Mouse (Mus musculus): ENCODE measurements around the gene Sh3bgrl2. TPM values are rescaled to one million over a fixed set of nuclear protein-coding genes. Genes with fewer than 3 reads are reported as not detected.

Gene Sh3bgrl2
- total and polyA plus RNA-seq, 3 experiments = 2.6 to 10.1 (median 3.7) TPM

DNA sequence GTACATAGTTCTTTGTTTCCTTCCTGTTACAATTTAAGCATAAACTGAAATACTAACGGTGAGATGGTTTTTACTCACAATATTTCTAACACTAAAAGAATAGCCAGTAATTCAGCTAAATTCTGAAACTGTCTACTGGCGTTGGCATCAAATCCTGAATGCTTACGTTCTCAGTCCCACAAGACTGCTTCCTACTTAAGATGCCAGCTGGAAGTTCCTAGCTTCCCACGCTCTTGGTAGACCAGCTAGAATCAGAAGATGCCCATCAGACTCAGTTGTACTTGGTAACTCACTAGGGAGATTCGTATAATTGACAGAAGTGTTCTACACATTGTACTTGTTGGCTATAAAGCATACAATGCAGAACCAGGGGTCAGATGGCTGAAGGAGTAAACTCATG is 98.6 kb downstream of the Sh3bgrl2 start:
- H3K36me3 ChIP-seq (ENCODE audit: control insufficient read depth, insufficient read depth, low read length) = no peaks in the 10 kb centered on the region
- no peak overlapping the region for H3K27ac ChIP-seq
- no peaks in the 10 kb centered on the region for H3K79me2 ChIP-seq (replicated peaks; ENCODE audit: control insufficient read depth, insufficient read depth, low read length)
- no peak overlapping the region for H3K4me3 ChIP-seq
- no peak overlapping the region for H3K9ac ChIP-seq (ENCODE audit: low read depth, low read length)
- TF ChIP-seq POLR2A (IDR thresholded peaks at IDR 0.05; ENCODE audit: insufficient read depth, low read depth, low read length) = no peak
- TF ChIP-seq CTCF (IDR thresholded peaks at IDR 0.05) = no peak
- TF ChIP-seq EP300 (IDR thresholded peaks at IDR 0.05; ENCODE audit: insufficient read depth, low read depth, low read length) = no peak
- 87% methylated on average over 5 of the region's 5 CpGs for WGBS
- H3K4me1 ChIP-seq (ENCODE audit: control insufficient read depth, insufficient read depth, low read length) = no peaks in the 10 kb centered on the region; the same call in none of the 2 replicates
- intact Hi-C loops (cut with DNase I) = no loop called here
- H3K27me3 ChIP-seq (ENCODE audit: control insufficient read depth, insufficient read depth, low read length) = no peaks in the 10 kb centered on the region
- DNase-seq = no peak

DNA sequence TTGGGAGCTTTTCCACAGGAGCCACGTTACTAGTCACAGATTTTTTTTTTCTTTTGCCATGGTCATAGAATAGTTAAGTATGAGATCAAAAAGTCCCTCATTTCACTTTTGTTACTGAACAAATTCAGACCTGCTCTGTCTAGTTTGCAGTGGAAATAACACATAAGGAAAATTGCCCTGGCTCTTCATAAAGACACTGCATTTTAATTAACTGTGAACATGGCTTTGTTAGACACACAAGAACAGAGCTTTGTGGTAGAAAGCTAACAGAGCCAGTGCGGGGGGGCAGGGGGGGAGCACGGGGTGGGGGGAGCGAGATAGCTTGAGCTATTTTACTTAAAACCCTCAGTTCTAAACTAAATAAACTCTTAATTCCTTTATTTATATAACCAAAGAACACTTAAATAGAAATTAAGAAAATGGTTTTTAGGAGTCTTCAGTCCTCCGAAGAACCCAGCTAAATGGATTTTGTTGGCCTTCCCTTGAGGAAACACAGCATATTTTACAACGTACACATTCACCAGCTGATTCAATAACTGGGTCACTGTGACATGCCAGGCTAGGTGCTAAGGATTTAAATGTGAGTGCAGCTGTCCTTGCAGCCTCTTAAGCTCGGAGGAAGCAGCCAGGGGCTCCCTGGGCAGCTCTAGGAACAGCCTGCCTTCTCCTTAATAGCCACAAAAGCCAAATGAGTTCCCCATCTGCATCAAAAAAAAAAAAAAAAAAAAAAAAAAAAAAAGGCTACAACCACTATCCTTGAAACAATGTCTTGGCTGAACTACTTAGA is 100.0 kb downstream of the Sh3bgrl2 start:
- H3K27me3 ChIP-seq (ENCODE audit: control insufficient read depth, insufficient read depth, low read length) = no peaks in the 10 kb centered on the region
- intact Hi-C loops (cut with DNase I) = no loop called here
- no peaks in the 10 kb centered on the region for H3K36me3 ChIP-seq (ENCODE audit: control insufficient read depth, insufficient read depth, low read length)
- H3K27ac ChIP-seq = no peak overlapping the region; the same call in 1 of the 2 replicates
- WGBS = 46% methylated on average over 7 of the region's 7 CpGs
- peaks cover 2% of the 10 kb centered on the region for H3K4me1 ChIP-seq (ENCODE audit: control insufficient read depth, insufficient read depth, low read length)
- no peak for DNase-seq
- TF ChIP-seq CTCF (IDR thresholded peaks at IDR 0.05) (no peak), EP300 (IDR thresholded peaks at IDR 0.05; ENCODE audit: insufficient read depth, low read depth, low read length) (no peak), POLR2A (IDR thresholded peaks at IDR 0.05; ENCODE audit: insufficient read depth, low read depth, low read length) (no peak)
- H3K9ac ChIP-seq (ENCODE audit: low read depth, low read length) = no peak overlapping the region
- no peaks in the 10 kb centered on the region for H3K79me2 ChIP-seq (replicated peaks; ENCODE audit: control insufficient read depth, insufficient read depth, low read length)
- no peak overlapping the region for H3K4me3 ChIP-seq

DNA sequence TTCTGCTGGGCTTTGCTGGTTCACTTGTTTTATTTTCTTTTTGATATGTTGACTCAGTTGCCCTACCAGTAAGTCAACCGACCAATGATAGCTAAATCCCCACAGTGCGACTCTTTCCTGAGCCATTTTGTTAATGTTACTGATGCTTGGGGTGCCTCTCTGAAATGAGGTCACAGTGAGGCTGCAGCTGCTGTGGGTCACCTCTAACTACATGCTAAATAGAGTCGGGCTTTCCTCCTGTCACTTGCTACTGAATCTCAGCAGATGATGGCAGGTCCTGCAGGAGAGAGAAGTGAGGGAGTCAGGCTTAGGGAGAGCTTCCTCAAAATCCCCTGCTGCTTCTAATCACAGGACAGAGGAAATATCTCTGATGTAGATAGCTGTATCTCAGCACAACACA is 100.6 kb downstream of the Sh3bgrl2 start:
- Histone ChIP-seq H3K79me2 (replicated peaks; ENCODE audit: control insufficient read depth, insufficient read depth, low read length) (no peaks in the 10 kb centered on the region), H3K27me3 (ENCODE audit: control insufficient read depth, insufficient read depth, low read length) (no peaks in the 10 kb centered on the region), H3K4me3 (no peak overlapping the region), H3K27ac (peak overlapping the region; percentile 31), H3K36me3 (ENCODE audit: control insufficient read depth, insufficient read depth, low read length) (no peaks in the 10 kb centered on the region), H3K4me1 (ENCODE audit: control insufficient read depth, insufficient read depth, low read length) (peaks cover 2% of the 10 kb centered on the region), H3K9ac (ENCODE audit: low read depth, low read length) (no peak overlapping the region)
- no peak for DNase-seq
- TF ChIP-seq POLR2A (IDR thresholded peaks at IDR 0.05; ENCODE audit: insufficient read depth, low read depth, low read length) = no peak
- TF ChIP-seq EP300 (IDR thresholded peaks at IDR 0.05; ENCODE audit: insufficient read depth, low read depth, low read length) = no peak
- TF ChIP-seq CTCF (IDR thresholded peaks at IDR 0.05) = no peak
- 29% methylated on average over 3 of the region's 3 CpGs for WGBS
- intact Hi-C loops (cut with DNase I) = no loop called here

DNA sequence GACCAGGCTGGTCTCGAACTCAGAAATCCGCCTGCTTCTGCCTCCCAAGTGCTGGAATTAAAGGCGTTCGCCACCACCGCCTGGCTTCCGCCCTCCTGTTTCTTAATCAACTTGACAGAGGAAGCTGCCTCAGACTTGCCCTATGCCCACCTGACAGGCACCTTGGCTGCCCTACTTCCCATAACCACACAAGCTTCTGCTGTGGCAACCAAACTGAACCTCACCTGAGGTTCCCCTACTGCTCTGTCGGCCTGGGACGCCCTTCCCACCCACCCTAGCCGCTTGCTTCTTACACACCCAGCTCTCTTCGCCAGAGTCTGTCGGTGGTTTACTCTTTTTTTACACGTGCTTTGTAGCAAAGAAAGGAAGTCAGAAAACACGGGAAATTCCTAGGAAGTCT is 103.9 kb downstream of the Sh3bgrl2 start:
- Histone ChIP-seq H3K79me2 (replicated peaks; ENCODE audit: control insufficient read depth, insufficient read depth, low read length) (no peaks in the 10 kb centered on the region), H3K4me1 (ENCODE audit: control insufficient read depth, insufficient read depth, low read length) (peaks cover 2% of the 10 kb centered on the region), H3K9ac (ENCODE audit: low read depth, low read length) (no peak overlapping the region), H3K4me3 (no peak overlapping the region), H3K27ac (0 out of 2 replicates have a peak overlapping the region, but pooled peaks have one; percentile 13), H3K36me3 (ENCODE audit: control insufficient read depth, insufficient read depth, low read length) (no peaks in the 10 kb centered on the region), H3K27me3 (ENCODE audit: control insufficient read depth, insufficient read depth, low read length) (no peaks in the 10 kb centered on the region)
- no peak for DNase-seq
- no peak for TF ChIP-seq POLR2A (IDR thresholded peaks at IDR 0.05; ENCODE audit: insufficient read depth, low read depth, low read length)
- TF ChIP-seq EP300 (IDR thresholded peaks at IDR 0.05; ENCODE audit: insufficient read depth, low read depth, low read length) = no peak
- TF ChIP-seq CTCF (IDR thresholded peaks at IDR 0.05) = no peak
- intact Hi-C loops (cut with DNase I) = no loop called here
- WGBS = 49% methylated on average over 13 of the region's 13 CpGs

DNA sequence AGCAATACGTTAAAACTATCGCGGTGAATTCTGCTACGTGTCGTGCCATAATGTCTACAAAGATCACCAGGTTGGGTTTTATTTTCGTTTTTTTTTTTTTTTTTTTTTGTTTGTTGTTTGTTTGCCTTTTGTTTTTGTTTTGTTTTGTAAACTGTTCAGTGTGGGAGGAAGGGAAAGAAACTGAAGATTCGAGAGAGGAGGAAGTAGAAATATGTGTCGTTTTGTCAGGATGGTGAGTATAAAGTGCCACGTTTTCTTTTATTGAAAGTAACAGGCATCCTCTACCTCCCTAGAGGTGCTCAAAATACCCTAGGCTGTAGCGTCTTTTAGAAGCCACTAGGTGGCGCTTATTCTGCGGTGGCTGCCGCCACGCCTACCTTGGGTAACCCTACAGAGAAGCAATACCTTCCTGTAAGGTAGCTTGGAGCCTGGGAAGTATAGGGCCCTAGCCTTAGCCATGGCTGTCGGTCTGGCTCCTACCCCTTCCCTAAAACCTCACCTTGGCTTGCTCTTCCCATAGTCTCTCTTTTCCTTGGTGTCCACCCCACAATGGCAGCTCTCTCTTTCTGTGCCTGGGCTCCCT is 104.6 kb downstream of the Sh3bgrl2 start:
- Histone ChIP-seq H3K9ac (ENCODE audit: low read depth, low read length) (no peak overlapping the region), H3K36me3 (ENCODE audit: control insufficient read depth, insufficient read depth, low read length) (no peaks in the 10 kb centered on the region), H3K4me1 (ENCODE audit: control insufficient read depth, insufficient read depth, low read length) (peaks cover 2% of the 10 kb centered on the region), H3K27ac (no peak overlapping the region), H3K4me3 (no peak overlapping the region), H3K27me3 (ENCODE audit: control insufficient read depth, insufficient read depth, low read length) (no peaks in the 10 kb centered on the region), H3K79me2 (replicated peaks; ENCODE audit: control insufficient read depth, insufficient read depth, low read length) (no peaks in the 10 kb centered on the region)
- TF ChIP-seq CTCF (IDR thresholded peaks at IDR 0.05) = peak; percentile 75
- TF ChIP-seq POLR2A (IDR thresholded peaks at IDR 0.05; ENCODE audit: insufficient read depth, low read depth, low read length) = no peak
- 34% methylated on average over 15 of the region's 15 CpGs for WGBS
- intact Hi-C loops (cut with DNase I) = no loop called here
- DNase-seq = no peak

DNA sequence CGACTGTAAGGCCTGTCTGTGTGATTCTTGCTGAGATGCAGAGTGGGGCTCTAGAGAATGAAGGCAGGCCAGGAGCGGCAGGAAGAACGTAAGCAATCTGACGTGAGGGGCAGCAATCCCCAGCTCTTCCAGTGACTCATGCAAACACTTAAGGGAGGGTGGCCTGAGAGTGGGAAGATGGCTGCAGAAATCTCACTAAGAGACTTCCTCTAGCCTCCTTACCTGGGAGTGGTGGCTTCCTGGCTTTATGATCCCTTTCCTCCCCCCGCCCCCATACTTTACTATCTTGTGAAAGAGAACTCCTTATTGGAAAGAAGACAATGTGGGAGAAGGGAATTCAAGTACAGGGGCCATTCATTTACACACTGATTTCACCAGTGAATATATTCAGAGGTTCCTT is 106.5 kb downstream of the Sh3bgrl2 start:
- TF ChIP-seq EP300 (IDR thresholded peaks at IDR 0.05; ENCODE audit: insufficient read depth, low read depth, low read length) (no peak), POLR2A (IDR thresholded peaks at IDR 0.05; ENCODE audit: insufficient read depth, low read depth, low read length) (no peak), CTCF (IDR thresholded peaks at IDR 0.05) (no peak)
- intact Hi-C loops (cut with DNase I) = loop anchor here (2.0 kb wide), 1 partner anchor 36 kb away; no protein-coding TSS in a partner anchor
- H3K27me3 ChIP-seq (ENCODE audit: control insufficient read depth, insufficient read depth, low read length) = no peaks in the 10 kb centered on the region
- no peak overlapping the region for H3K4me3 ChIP-seq
- H3K27ac ChIP-seq = peak overlapping the region; percentile 31; the same call in 1 of the 2 replicates
- WGBS = 37% methylated on average over 5 of the region's 5 CpGs
- H3K79me2 ChIP-seq (replicated peaks; ENCODE audit: control insufficient read depth, insufficient read depth, low read length) = no peaks in the 10 kb centered on the region
- H3K9ac ChIP-seq (ENCODE audit: low read depth, low read length) = no peak overlapping the region
- no peaks in the 10 kb centered on the region for H3K36me3 ChIP-seq (ENCODE audit: control insufficient read depth, insufficient read depth, low read length)
- H3K4me1 ChIP-seq (ENCODE audit: control insufficient read depth, insufficient read depth, low read length) = peaks cover 2% of the 10 kb centered on the region
- peak in 1 of 2 experiments; percentile 11 for DNase-seq

Measured in heart, adult 2 months (tissue).